Mouse (Mus musculus) bone marrow macrophage, adult 2 months (primary cell): ENCODE measurements around the gene Hck.
A peak's percentile ranks its signal among the peaks of the same experiment; 100 is the strongest.

Experiments used
- CTCF ChIP-seq: IDR thresholded peaks from 2 replicates; pipeline ENCODE4 v1.5.1; 2012; ENCODE audit warnings: low read depth, mild to moderate bottlenecking, low read length, moderate library complexity
- POLR2A ChIP-seq: IDR thresholded peaks from 2 replicates; pipeline ENCODE4 v1.6.1; 2012; ENCODE audit warnings: mild to moderate bottlenecking, low read depth, low read length, borderline replicate concordance

DNA sequence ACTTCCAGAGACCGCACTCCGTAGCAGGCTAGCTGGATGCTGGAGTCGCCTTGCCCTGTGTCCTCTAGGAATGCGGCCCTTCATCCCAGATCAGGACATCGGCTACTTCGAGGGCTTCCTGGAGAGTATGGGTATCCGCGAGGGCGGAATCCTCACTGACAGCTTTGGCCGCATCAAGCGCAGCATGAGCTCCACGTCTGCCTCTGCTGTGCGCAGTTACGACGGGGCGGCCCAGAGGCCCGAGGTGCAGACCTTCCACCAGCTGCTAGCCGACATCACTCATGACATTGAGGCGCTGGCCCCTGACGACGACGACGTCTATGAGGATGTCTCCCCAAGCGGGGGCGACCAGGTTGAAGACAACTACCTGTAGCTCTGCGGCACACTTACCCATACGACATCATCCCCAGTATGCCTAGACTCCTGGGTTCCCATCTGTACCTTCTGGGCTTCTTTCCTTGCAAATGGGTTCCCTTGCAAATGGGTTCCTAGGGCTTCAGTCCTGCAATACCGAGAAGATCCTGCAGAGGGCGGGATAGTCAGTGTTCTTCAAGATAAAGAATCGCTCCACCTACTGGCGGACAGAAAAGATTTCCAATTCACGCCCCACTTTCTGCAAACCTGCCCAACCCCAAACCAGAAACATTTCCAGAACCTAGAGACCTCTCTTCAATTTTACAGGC lies 27.3 kb upstream of the Hck start:
- TF ChIP-seq CTCF = peak; percentile 97
- TF ChIP-seq POLR2A = no peak
